Mouse (Mus musculus) cerebellum, adult 2 months (tissue): Measurements from ENCODE around the gene Maf. TPM values are rescaled to one million over a fixed set of nuclear protein-coding genes. Genes with fewer than 3 reads are reported as not detected.

Experiments used
- DNase-seq, 2 experiments: peaks; one replicate each; pipeline ENCODE4 v3.0.0; 2021
- H3K27ac ChIP-seq: fragments of 200-500 bp; 2 replicates; pipeline ENCODE4 v1.5.1; 2012; ENCODE audit warnings: low read length, control low read depth, inconsistent platforms; ENCODE audit not compliant: insufficient read depth
- H3K27me3 ChIP-seq: fragments of 200-500 bp; 2 replicates; pipeline ENCODE4 v1.6.1; 2012; ENCODE audit warnings: inconsistent platforms, mild to moderate bottlenecking, low read length, moderate library complexity; ENCODE audit not compliant: control insufficient read depth, insufficient read depth
- H3K4me1 ChIP-seq: fragments of 200-500 bp; 2 replicates; pipeline ENCODE4 v1.6.1; 2011; ENCODE audit warnings: low read length; ENCODE audit not compliant: control insufficient read depth, insufficient read depth
- H3K4me3 ChIP-seq: fragments of 200-500 bp; replicated peaks from 2 replicates; pipeline ENCODE3; 2011; ENCODE audit warnings: mild to moderate bottlenecking, low read depth, low read length, control low read depth; ENCODE audit not compliant: insufficient read depth
- CTCF ChIP-seq: fragments of 200-500 bp; IDR thresholded peaks from 2 replicates; pipeline ENCODE4 v1.5.1; 2011; ENCODE audit warnings: low read depth, mild to moderate bottlenecking, control low read depth, low read length, moderate library complexity, borderline replicate concordance; ENCODE audit not compliant: insufficient read depth
- POLR2A ChIP-seq: fragments of 200-500 bp; IDR thresholded peaks from 2 replicates; pipeline ENCODE4 v1.6.1; 2011; ENCODE audit warnings: low read length, control low read depth, borderline replicate concordance; ENCODE audit not compliant: insufficient read depth
- WGBS: fragments of 180-500 bp; shearing (Covaris S2); methylation state at CpG from one replicate; pipeline ENCODE4 v1.1.7; 2018; 5-methylcytosine and 5-hydroxymethylcytosine counted together
- polyA plus RNA-seq: library from polyadenylated mRNA; depleted of rRNA; stranded (reverse); fragments of >200 nt; gene quantifications from 2 replicates; pipeline ENCODE4 v1.2.3, GENCODE M21; 2012

The Maf gene
- polyA plus RNA-seq, 1 experiment = 22.6 TPM

GRCm38 (mm10) chr8:115742646-115743045, 35.1 kb upstream of the Maf start:
- no peak for DNase-seq

DNA sequence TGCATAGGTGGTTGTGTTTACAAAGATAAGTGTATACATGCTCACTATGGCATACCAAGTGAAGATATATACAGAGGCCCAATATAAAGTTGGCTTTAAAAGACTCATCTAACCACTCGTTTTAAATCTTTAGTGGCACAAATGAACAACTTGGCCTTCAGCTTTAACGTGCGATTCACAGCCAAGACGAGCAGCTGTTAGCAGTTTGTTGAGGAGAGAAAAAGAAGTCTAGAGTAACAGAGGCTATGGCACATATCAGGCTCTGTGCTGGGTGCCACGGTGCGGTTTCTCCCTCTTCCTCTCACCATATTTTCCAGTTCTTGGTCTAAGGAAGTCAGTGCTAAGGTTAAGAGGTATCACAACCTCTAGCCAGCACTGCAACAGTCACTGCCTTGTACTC, 34.4 kb upstream of the Maf start:
- Histone ChIP-seq H3K4me1 (no peaks in the 10 kb centered on the region), H3K27me3 (no peaks in the 10 kb centered on the region), H3K4me3 (no peak overlapping the region), H3K27ac (no peak overlapping the region)
- 36% methylated on average over 6 of the region's 6 CpGs for WGBS
- TF ChIP-seq CTCF = no peak
- TF ChIP-seq POLR2A = no peak
- no peak for DNase-seq

More at GRCm38 (mm10) chr8:115742646-115743045, 35.1 kb upstream of the Maf start:
- TF ChIP-seq CTCF (no peak), POLR2A (no peak)
- H3K4me1 ChIP-seq = no peaks in the 10 kb centered on the region
- WGBS = 92% methylated on average over 6 of the region's 6 CpGs
- H3K27ac ChIP-seq = no peak overlapping the region
- H3K27me3 ChIP-seq = no peaks in the 10 kb centered on the region; the same call in 1 of the 2 replicates
- no peak overlapping the region for H3K4me3 ChIP-seq

DNA sequence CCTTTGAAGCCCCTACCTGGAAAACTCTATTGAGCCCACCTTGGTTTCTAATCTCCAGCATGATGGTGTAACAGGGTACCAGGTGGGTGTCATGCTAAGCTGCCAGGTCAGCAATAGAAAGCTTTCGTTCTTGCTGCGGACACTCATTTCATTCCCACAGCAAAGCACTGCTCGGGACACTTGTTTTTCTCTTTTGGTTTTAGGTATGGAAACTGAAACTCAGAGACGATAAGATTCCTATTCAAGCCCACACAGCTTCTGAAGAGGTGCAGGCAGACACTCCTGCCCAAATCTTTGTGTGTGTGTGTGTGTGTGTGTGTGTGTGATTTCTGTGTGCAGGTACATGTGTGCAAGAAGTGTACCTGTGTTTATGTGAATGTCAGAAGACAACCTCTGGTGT, 32.2 kb upstream of the Maf start:
- no peak overlapping the region for H3K27ac ChIP-seq
- no peaks in the 10 kb centered on the region for H3K27me3 ChIP-seq
- TF ChIP-seq POLR2A (no peak), CTCF (no peak)
- 97% methylated on average over 4 of the region's 4 CpGs for WGBS
- no peaks in the 10 kb centered on the region for H3K4me1 ChIP-seq
- DNase-seq = no peak
- no peak overlapping the region for H3K4me3 ChIP-seq

GRCm38 (mm10) chr8:115732401-115732800, 24.8 kb upstream of the Maf start:
- DNase-seq = no peak
- H3K27me3 ChIP-seq = no peaks in the 10 kb centered on the region; the same call in 1 of the 2 replicates
- TF ChIP-seq POLR2A (no peak), CTCF (no peak)
- no peaks in the 10 kb centered on the region for H3K4me1 ChIP-seq
- 7% methylated on average over 6 of the region's 6 CpGs for WGBS
- H3K4me3 ChIP-seq = no peak overlapping the region
- H3K27ac ChIP-seq = no peak overlapping the region

- no peak overlapping the region for H3K27ac ChIP-seq
- no peaks in the 10 kb centered on the region; the same call in 1 of the 2 replicates for H3K27me3 ChIP-seq
- WGBS = 91% methylated on average over 3 of the region's 3 CpGs
- H3K4me3 ChIP-seq = no peak overlapping the region
- no peak for DNase-seq
- no peaks in the 10 kb centered on the region for H3K4me1 ChIP-seq
- no peak for TF ChIP-seq CTCF
- no peak for TF ChIP-seq POLR2A
These were observed 19.2 kb upstream of the Maf start for GRCm38 (mm10) chr8:115726807-115727206.

- TF ChIP-seq POLR2A = no peak
- no peak for TF ChIP-seq CTCF
- 94% methylated on average over 4 of the region's 4 CpGs for WGBS
- Histone ChIP-seq H3K4me3 (no peak overlapping the region), H3K27me3 (no peaks in the 10 kb centered on the region), H3K27ac (no peak overlapping the region), H3K4me1 (no peaks in the 10 kb centered on the region)
- DNase-seq = no peak
These were observed 18.6 kb upstream of the Maf start for GRCm38 (mm10) chr8:115726231-115726630.

DNA sequence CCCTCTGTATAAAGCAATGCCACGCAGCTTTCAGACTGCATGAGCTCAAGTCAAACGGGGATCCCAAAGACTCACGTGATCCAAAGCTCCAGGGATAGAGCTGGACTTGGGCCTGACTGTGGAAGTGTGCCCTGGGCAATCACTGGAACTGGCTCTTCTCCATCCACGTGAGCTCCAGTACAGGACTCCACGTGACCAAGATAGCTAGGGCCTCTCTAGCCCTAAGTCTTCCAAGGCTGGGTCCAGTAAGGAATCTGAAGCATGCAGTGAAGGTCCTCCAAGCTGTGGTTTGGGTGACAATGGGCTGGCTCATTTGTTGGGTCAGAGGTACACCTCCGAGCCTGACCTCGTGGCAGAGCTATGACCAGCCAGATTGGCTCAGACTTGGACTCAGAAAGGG, 11.5 kb upstream of the Maf start:
- H3K4me3 ChIP-seq = no peak overlapping the region
- DNase-seq = no peak
- H3K27me3 ChIP-seq = no peaks in the 10 kb centered on the region; the same call in 1 of the 2 replicates
- no peak overlapping the region for H3K27ac ChIP-seq
- TF ChIP-seq CTCF (no peak), POLR2A (no peak)
- WGBS = 30% methylated on average over 7 of the region's 7 CpGs
- peaks cover 13% of the 10 kb centered on the region for H3K4me1 ChIP-seq

DNA sequence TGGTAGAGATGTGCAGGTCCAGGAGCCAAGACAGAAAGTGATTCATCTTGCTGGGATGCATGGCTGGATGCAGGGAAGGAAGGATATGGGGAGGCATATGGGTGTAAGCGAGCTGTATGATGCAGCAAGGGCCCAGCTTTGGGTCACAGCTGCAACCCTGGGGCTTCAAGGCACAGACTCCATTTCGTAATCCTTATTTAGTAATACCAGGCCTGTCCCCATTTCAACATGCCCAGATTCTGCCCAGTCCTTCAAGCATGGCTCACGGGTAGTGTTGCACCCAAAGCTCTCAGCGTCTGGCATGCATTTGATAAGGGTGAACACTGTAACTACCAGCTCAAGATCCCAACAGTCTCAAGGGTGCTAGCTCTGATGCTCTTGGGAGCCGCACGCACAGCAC, 11.0 kb upstream of the Maf start:
- H3K4me1 ChIP-seq = peaks cover 13% of the 10 kb centered on the region
- H3K4me3 ChIP-seq = no peak overlapping the region
- no peak for DNase-seq
- no peaks in the 10 kb centered on the region; the same call in 1 of the 2 replicates for H3K27me3 ChIP-seq
- no peak overlapping the region for H3K27ac ChIP-seq
- WGBS = 95% methylated on average over 6 of the region's 6 CpGs
- TF ChIP-seq CTCF (no peak), POLR2A (no peak)
